8 mouse cellular contexts compared by ENCODE assay signal in genomic region chrX:96456201-96456963, GRCm38 (mm10). TPM values are rescaled to one million over a fixed set of nuclear protein-coding genes. Genes with fewer than 3 reads are reported as not detected.
DNase-seq lines count a peak whose midpoint lies in the region; ATAC-seq lines count a peak whose summit lies in the region.
"Had no signal": no experiment of that assay in that cellular context is flagged by ENCODE, and none has a peak within 500 bp of the region (broad histone marks: within the 10 kb centered on the region; RNA-seq: fewer than 3 reads in every experiment).

Gene Hsf3 (minus strand): TSS chrX:96456294.

- no peak for ATAC-seq in embryonic facial prominence, embryonic 13.5 days (ENCODE audit: insufficient number of reproducible peaks, insufficient read depth, low FRiP score, low TSS enrichment, low read depth)
- peak; percentile 82 for ATAC-seq in limb, embryonic 11.5 days (ENCODE audit: insufficient number of reproducible peaks, low FRiP score, low TSS enrichment, low read depth)
- peak; percentile 31; the same call in 1 of the 2 replicates for ATAC-seq in midbrain, embryonic 14.5 days (ENCODE audit: low FRiP score, low TSS enrichment)

- H3K4me2 ChIP-seq in embryonic facial prominence, embryonic 13.5 days: peak within 1 kb of the TSS; percentile 51
- peak within 1 kb of the TSS; percentile 29 for H3K4me2 ChIP-seq in limb, embryonic 11.5 days (ENCODE audit: low read depth, severe bottlenecking)
- peak within 1 kb of the TSS; percentile 35 for H3K4me2 ChIP-seq in midbrain, embryonic 14.5 days (ENCODE audit: low read length)

- no peak within 1 kb of the TSS for H3K27ac ChIP-seq in embryonic facial prominence, embryonic 13.5 days
- peak within 1 kb of the TSS; percentile 66 for H3K27ac ChIP-seq in hindbrain, embryonic 10.5 days
- no peak within 1 kb of the TSS for H3K27ac ChIP-seq in limb, embryonic 11.5 days (replicated peaks; ENCODE audit: low read depth, low read length)
- H3K27ac ChIP-seq in midbrain, embryonic 14.5 days (replicated peaks; ENCODE audit: low read depth, low read length): no peak within 1 kb of the TSS

- WGBS in embryonic facial prominence, embryonic 13.5 days: 24% methylated on average over 9 of the region's 9 CpGs
- 19% methylated on average over 9 of the region's 9 CpGs for WGBS in hindbrain, embryonic 10.5 days
- WGBS in limb, embryonic 11.5 days: 23% methylated on average over 9 of the region's 9 CpGs
- WGBS in midbrain, embryonic 14.5 days: 21% methylated on average over 9 of the region's 9 CpGs

- DNase-seq in adrenal gland, postnatal 36 days: peak; percentile 4 to 23
- peak; percentile 47 for DNase-seq in hindbrain, embryonic 10.5 days (ENCODE audit: low spot score)
- DNase-seq in limb, embryonic 11.5 days (ENCODE audit: low spot score): peak; percentile 44
- peak; percentile 22 for DNase-seq in midbrain, embryonic 14.5 days
- no peak for DNase-seq in thymus, postnatal 25 days
- DNase-seq in natural killer cell, adult 2 months (ENCODE audit: low spot score in 2 of 2): no peak

- peak within 1 kb of the TSS; percentile 47 for H3K4me3 ChIP-seq in embryonic facial prominence, embryonic 13.5 days
- H3K4me3 ChIP-seq in hindbrain, embryonic 10.5 days: peak within 1 kb of the TSS; percentile 45
- peak within 1 kb of the TSS; percentile 30 for H3K4me3 ChIP-seq in limb, embryonic 11.5 days (ENCODE audit: low read depth, low read length)
- peak within 1 kb of the TSS; percentile 15; the same call in 1 of the 2 replicates for H3K4me3 ChIP-seq in midbrain, embryonic 14.5 days (replicated peaks; ENCODE audit: low read depth, low read length)

- no peaks in the 10 kb centered on the region for H3K4me1 ChIP-seq in embryonic facial prominence, embryonic 13.5 days
- no peaks in the 10 kb centered on the region for H3K4me1 ChIP-seq in hindbrain, embryonic 10.5 days (replicated peaks)
- no peaks in the 10 kb centered on the region for H3K4me1 ChIP-seq in limb, embryonic 11.5 days (ENCODE audit: control insufficient read depth, insufficient read depth, low read length)
- H3K4me1 ChIP-seq in midbrain, embryonic 14.5 days (ENCODE audit: control insufficient read depth, insufficient read depth, low read length): no peaks in the 10 kb centered on the region

- peak within 1 kb of the TSS; percentile 63; the same call in 1 of the 2 replicates for H3K9ac ChIP-seq in embryonic facial prominence, embryonic 13.5 days
- H3K9ac ChIP-seq in limb, embryonic 11.5 days (ENCODE audit: low read length): peak within 1 kb of the TSS; percentile 49
- H3K9ac ChIP-seq in midbrain, embryonic 14.5 days (replicated peaks; ENCODE audit: low read length): no peak within 1 kb of the TSS

- peaks cover 5% of the 10 kb centered on the region; the same call in 1 of the 2 replicates for H3K27me3 ChIP-seq in embryonic facial prominence, embryonic 13.5 days
- no peaks in the 10 kb centered on the region for H3K27me3 ChIP-seq in hindbrain, embryonic 10.5 days (ENCODE audit: insufficient read depth, poor library complexity, severe bottlenecking)
- H3K27me3 ChIP-seq in limb, embryonic 11.5 days (ENCODE audit: control insufficient read depth, insufficient read depth, low read length): no peaks in the 10 kb centered on the region
- H3K27me3 ChIP-seq in midbrain, embryonic 14.5 days (ENCODE audit: control insufficient read depth, insufficient read depth, low read length): no peaks in the 10 kb centered on the region

- no peaks in the 10 kb centered on the region for H3K36me3 ChIP-seq in embryonic facial prominence, embryonic 13.5 days
- no peaks in the 10 kb centered on the region for H3K36me3 ChIP-seq in hindbrain, embryonic 10.5 days
- H3K36me3 ChIP-seq in limb, embryonic 11.5 days (ENCODE audit: control insufficient read depth, insufficient read depth, low read length): no peaks in the 10 kb centered on the region
- no peaks in the 10 kb centered on the region for H3K36me3 ChIP-seq in midbrain, embryonic 14.5 days (ENCODE audit: control insufficient read depth, insufficient read depth, low read length)

- H3K9me3 ChIP-seq in embryonic facial prominence, embryonic 13.5 days: no peaks in the 10 kb centered on the region
- no peaks in the 10 kb centered on the region for H3K9me3 ChIP-seq in hindbrain, embryonic 10.5 days
- H3K9me3 ChIP-seq in limb, embryonic 11.5 days (ENCODE audit: control insufficient read depth, low read length): no peaks in the 10 kb centered on the region
- no peaks in the 10 kb centered on the region for H3K9me3 ChIP-seq in midbrain, embryonic 14.5 days (ENCODE audit: control insufficient read depth, low read length)

RNA-seq across cellular contexts. Expression of gene Hsf3, which starts in this region (rescaled TPM):
- total RNA-seq in adrenal gland, postnatal 36 days (2021): not detected
- 0.32 and 0.36 TPM in 2 replicates for polyA plus RNA-seq in embryonic facial prominence, embryonic 13.5 days (2015; fragmentation: Nextera tagmentation; extraction: Ambion mirVana)
- 0.09 TPM in 1 of 2 replicates, not detected in the other for polyA plus RNA-seq in hindbrain, embryonic 10.5 days (2016; fragmentation: Nextera tagmentation; extraction: Ambion mirVana)
- polyA plus RNA-seq in limb, embryonic 11.5 days (2014; fragmentation: Nextera tagmentation; extraction: Ambion mirVana): 0.20 and 0.24 TPM in 2 replicates
- polyA plus RNA-seq in midbrain, embryonic 14.5 days (2014; fragmentation: Nextera tagmentation; extraction: Ambion mirVana): not detected in 2 replicates
- total RNA-seq: left cerebral cortex, postnatal 25 days had no signal

Comparison
In these comparisons a context has a peak if more than half of its experiments do, and no peak if none do; other contexts are left out.
1. Peak in DNase-seq in adrenal gland, postnatal 36 days; RNA of the gene not detected or under 1 TPM.
2. Peak in DNase-seq, H3K4me3 ChIP-seq and H3K27ac ChIP-seq in hindbrain, embryonic 10.5 days; RNA of the gene not detected or under 1 TPM.
3. Peak in DNase-seq, ATAC-seq, H3K4me3 ChIP-seq, H3K9ac ChIP-seq and H3K4me2 ChIP-seq in limb, embryonic 11.5 days; RNA of the gene not detected or under 1 TPM.
4. Peak in DNase-seq, ATAC-seq, H3K4me3 ChIP-seq and H3K4me2 ChIP-seq in midbrain, embryonic 14.5 days; RNA of the gene not detected or under 1 TPM.